Mouse (Mus musculus): Measurements from ENCODE around the gene Hoxa5. TPM values are rescaled to one million over a fixed set of nuclear protein-coding genes. Genes with fewer than 3 reads are reported as not detected.

The Hoxa5 gene
- polyA plus RNA-seq, 1 experiment: 0.46 TPM

- TF ChIP-seq FLI1 (IDR thresholded peaks at IDR 0.05; ENCODE audit: low read length): no peak
- no peak for TF ChIP-seq GATA1 (IDR thresholded peaks at IDR 0.05; ENCODE audit: borderline replicate concordance, low read length)
- Histone ChIP-seq H3K4me1 (peaks cover 69% of the 10 kb centered on the region), H3K9me3 (no peaks in the 10 kb centered on the region), H3K27me3 (replicated peaks) (peaks cover 93% of the 10 kb centered on the region), H3K36me3 (replicated peaks; ENCODE audit: low read length) (no peaks in the 10 kb centered on the region), H3K4me3 (replicated peaks) (peak overlapping the region; percentile 53)
Observed at GRCm38 (mm10) chr6:52227470-52228222, 23.3 kb upstream of the Hoxa5 start.

GRCm38 (mm10) chr6:52226569-52227257 is 22.3 kb upstream of the Hoxa5 start:
- Histone ChIP-seq H3K4me3 (replicated peaks) (peak overlapping the region; percentile 91), H3K9me3 (no peaks in the 10 kb centered on the region), H3K4me1 (peaks cover 69% of the 10 kb centered on the region), H3K36me3 (replicated peaks; ENCODE audit: low read length) (no peaks in the 10 kb centered on the region), H3K27me3 (replicated peaks) (peaks cover 93% of the 10 kb centered on the region)
- TF ChIP-seq GATA1 (IDR thresholded peaks at IDR 0.05; ENCODE audit: borderline replicate concordance, low read length) (no peak), FLI1 (IDR thresholded peaks at IDR 0.05; ENCODE audit: low read length) (no peak)

GRCm38 (mm10) chr6:52225612-52226568 is 21.5 kb upstream of the Hoxa5 start:
- TF ChIP-seq FLI1 (IDR thresholded peaks at IDR 0.05; ENCODE audit: low read length) (no peak), GATA1 (IDR thresholded peaks at IDR 0.05; ENCODE audit: borderline replicate concordance, low read length) (no peak)
- peaks cover 93% of the 10 kb centered on the region for H3K27me3 ChIP-seq (replicated peaks)
- H3K4me3 ChIP-seq (replicated peaks): peak overlapping the region; percentile 91
- peaks cover 76% of the 10 kb centered on the region for H3K4me1 ChIP-seq
- H3K36me3 ChIP-seq (replicated peaks; ENCODE audit: low read length): no peaks in the 10 kb centered on the region
- no peaks in the 10 kb centered on the region for H3K9me3 ChIP-seq

- Histone ChIP-seq H3K4me1 (peaks cover 76% of the 10 kb centered on the region), H3K9me3 (no peaks in the 10 kb centered on the region), H3K36me3 (replicated peaks; ENCODE audit: low read length) (no peaks in the 10 kb centered on the region), H3K27me3 (replicated peaks) (peaks cover 93% of the 10 kb centered on the region), H3K4me3 (replicated peaks) (peak overlapping the region; percentile 91)
- no peak for TF ChIP-seq GATA1 (IDR thresholded peaks at IDR 0.05; ENCODE audit: borderline replicate concordance, low read length)
- TF ChIP-seq FLI1 (IDR thresholded peaks at IDR 0.05; ENCODE audit: low read length): no peak
Observed at GRCm38 (mm10) chr6:52224895-52225611, 20.7 kb upstream of the Hoxa5 start.

- Histone ChIP-seq H3K9me3 (no peaks in the 10 kb centered on the region), H3K4me1 (peaks cover 72% of the 10 kb centered on the region), H3K27me3 (replicated peaks) (peaks cover 94% of the 10 kb centered on the region), H3K36me3 (replicated peaks; ENCODE audit: low read length) (no peaks in the 10 kb centered on the region), H3K4me3 (replicated peaks) (peak overlapping the region; percentile 91)
- TF ChIP-seq GATA1 (IDR thresholded peaks at IDR 0.05; ENCODE audit: borderline replicate concordance, low read length): no peak
- no peak for TF ChIP-seq FLI1 (IDR thresholded peaks at IDR 0.05; ENCODE audit: low read length)
Observed at GRCm38 (mm10) chr6:52223939-52224760, 19.8 kb upstream of the Hoxa5 start.

GRCm38 (mm10) chr6:52222729-52223128 is 18.3 kb upstream of the Hoxa5 start:
- TF ChIP-seq FLI1 (IDR thresholded peaks at IDR 0.05; ENCODE audit: low read length): no peak
- no peak for TF ChIP-seq GATA1 (IDR thresholded peaks at IDR 0.05; ENCODE audit: borderline replicate concordance, low read length)
- Histone ChIP-seq H3K4me3 (replicated peaks) (peak overlapping the region; percentile 38), H3K9me3 (no peaks in the 10 kb centered on the region), H3K36me3 (replicated peaks; ENCODE audit: low read length) (no peaks in the 10 kb centered on the region), H3K4me1 (peaks cover 73% of the 10 kb centered on the region), H3K27me3 (replicated peaks) (peaks cover 95% of the 10 kb centered on the region)

GRCm38 (mm10) chr6:52221993-52222685 is 17.8 kb upstream of the Hoxa5 start:
- Histone ChIP-seq H3K27me3 (replicated peaks) (peaks cover 95% of the 10 kb centered on the region), H3K4me3 (replicated peaks) (peak overlapping the region; percentile 94), H3K9me3 (no peaks in the 10 kb centered on the region), H3K4me1 (peaks cover 78% of the 10 kb centered on the region), H3K36me3 (replicated peaks; ENCODE audit: low read length) (no peaks in the 10 kb centered on the region)
- TF ChIP-seq FLI1 (IDR thresholded peaks at IDR 0.05; ENCODE audit: low read length) (no peak), GATA1 (IDR thresholded peaks at IDR 0.05; ENCODE audit: borderline replicate concordance, low read length) (no peak)

Measured in megakaryocyte, embryonic 14.5 days (primary cell).